Mouse (Mus musculus) inflammation-experienced regulatory T-cells, adult 6 months (primary cell): ENCODE measurements around the gene Atg3. TPM values are rescaled to one million over a fixed set of nuclear protein-coding genes. Genes with fewer than 3 reads are reported as not detected.

Source experiments
- ATAC-seq: one replicate; pipeline ENCODE4 v1.8.0; 2017
- polyA plus RNA-seq, 3 experiments: library from polyadenylated mRNA; unstranded; fragments of 100-300 nt; shearing (Covaris generic); gene quantifications; one replicate each; pipeline ENCODE4 v1.2.1; 2017

Gene Atg3
- polyA plus RNA-seq, 3 experiments from 2014 or later, result 12.3 to 20.2 (median 14.4) TPM

DNA sequence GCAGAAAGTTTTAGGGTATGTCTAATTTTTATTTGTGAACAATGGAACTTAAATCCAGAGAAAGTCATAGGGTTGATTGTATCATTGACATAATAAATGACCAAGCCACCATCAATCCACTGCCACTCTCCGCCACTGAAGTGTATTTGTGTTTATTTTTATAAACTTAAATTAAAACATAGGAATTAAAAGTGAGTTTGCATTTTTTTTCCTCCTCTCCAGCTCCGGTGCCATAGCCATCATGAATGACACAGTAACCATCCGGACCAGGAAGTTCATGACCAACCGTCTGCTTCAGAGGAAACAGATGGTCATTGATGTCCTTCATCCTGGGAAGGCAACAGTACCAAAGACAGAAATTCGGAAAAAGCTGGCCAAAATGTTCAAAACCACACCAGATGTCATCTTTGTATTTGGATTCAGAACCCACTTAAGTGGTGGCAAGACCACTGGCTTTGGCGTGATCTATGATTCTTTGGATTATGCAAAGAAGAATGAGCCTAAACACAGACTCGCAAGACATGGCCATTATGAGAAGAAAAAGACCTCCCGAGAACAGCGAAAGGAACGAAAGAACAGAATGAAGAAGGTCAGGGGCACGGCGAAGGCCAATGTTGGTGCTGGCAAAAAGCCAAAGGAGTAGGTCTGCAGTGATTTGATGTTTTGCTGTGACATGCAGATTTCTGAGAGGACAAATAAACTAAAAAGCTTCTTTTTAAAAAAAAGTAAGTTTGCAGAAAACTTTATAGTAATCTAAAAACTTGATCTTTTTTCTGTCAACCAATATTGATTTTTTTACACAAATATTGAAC lies 46.5 kb downstream of the Atg3 start:
- ATAC-seq, result no peak

DNA sequence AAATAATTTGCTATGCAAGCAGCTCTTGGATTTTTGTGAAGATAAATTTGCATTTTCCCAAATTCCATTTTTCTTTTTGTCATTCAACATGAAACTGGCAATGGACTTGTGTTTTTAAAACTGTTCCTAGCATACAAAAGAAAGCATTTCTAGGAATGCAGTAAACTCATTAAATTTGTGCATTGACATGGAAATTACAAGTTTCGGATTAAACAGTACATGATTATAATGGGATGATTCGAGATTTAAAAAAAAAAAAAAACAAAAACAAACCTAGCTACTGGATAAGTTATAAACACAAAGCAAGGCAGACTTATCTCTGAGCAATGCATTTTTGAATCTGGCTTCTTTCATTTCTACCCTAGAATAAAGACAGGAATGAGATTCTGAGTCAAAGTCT lies 63.4 kb downstream of the Atg3 start:
- ATAC-seq, result no peak

DNA sequence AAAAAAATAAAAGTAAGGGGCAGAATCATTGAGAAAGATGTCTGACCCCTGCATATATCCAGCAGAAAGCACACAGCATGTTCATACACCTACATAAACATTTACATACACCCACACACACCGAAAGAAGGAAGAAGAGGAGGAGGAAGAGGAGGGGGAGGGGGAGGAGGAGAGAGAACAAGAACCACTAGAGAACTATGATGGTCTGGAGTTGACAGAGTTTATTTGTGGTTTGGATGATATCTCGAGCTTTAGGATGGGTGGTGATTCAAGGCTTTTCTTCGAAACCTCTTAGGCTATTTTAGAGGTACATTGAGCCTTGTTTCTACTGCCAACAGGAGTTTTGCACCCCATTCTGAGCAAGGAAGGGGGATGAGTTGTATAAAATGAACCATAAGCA lies 64.2 kb downstream of the Atg3 start:
- no peak for ATAC-seq

DNA sequence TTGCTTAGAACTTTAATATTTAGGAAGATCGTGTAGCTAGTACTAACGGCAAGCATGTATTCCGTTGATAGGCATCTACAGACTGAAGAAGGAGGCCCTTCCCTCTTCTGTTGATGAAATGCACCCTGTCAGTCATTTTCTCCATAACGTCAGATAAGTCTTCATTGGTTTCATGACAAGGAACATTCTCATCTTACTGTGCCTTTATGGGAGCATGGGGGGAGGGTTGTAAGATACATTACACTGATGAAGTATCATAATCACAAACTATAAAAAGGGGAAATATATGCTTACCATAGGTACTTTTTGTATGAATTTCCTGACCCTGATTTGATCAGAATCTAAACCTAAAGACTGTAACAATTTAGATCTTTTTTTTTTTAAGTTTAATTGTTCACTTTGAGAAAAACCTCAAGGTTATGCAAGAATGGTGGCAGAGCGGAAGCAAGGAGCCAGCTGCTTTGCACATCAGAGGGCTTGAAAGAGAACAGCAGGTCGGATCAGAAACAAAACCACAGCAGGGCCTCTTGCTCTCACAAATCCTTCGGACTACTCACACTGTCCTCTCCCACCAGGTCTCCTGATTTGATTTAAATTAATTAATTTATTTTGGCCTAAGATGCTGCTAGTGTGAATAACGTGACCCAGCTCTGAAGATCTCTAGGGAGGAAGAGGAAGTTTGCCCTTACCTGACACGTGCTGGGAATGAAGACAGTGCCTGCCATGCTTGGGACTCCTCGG lies 65.2 kb downstream of the Atg3 start, which contains the start of gene Btla:
Btla (plus strand) TSS at position 668 of the 741 bp plus-strand sequence.
- ATAC-seq, result peak; percentile 68

DNA sequence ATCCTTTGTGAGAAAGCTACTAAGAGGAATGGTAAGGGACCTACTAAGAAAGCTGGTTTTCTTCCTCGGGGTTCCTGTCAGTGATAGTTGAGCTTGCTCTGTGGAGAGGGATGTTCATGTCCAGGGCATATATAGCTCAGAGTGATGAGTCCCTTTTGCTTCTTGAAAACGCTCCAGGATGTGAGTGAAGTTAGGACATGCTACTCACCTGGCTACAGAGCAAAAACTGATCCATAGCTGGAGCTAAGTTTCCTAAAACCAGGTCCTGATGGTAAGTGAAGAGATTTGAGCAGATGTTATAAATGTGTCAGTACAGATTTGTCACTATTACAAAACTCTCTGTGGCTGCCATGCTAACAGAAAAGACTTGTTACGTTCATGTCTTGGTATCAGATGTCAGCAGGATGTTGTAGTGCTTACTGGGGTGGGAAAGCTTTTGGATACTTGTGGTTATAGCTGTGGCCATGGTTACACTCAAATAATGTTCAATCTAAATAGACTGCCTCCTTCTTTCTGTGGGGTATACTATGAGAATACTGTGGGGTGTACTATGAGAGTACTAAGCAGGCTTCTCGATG lies 65.9 kb downstream of the Atg3 start:
- ATAC-seq, result peak; percentile 52

DNA sequence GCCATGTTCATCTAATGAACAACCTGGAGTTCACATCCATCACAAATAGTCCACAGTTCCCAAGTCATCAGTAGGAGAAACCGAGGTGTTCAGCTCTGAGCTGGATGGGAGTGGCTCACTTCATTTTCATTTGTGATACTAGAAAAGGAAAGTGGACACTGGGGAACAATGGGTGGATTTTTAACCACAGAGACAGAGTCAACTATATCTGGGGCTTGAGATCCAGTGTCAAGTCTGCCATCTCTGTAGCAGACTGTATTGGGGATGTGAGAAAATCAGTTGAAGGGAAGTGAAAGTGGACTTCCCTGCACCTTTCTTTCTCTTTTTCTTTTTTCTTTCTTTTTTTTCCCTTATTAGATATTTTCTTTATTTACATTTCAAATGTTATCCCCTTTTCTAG lies 68.4 kb downstream of the Atg3 start:
- ATAC-seq, result no peak

DNA sequence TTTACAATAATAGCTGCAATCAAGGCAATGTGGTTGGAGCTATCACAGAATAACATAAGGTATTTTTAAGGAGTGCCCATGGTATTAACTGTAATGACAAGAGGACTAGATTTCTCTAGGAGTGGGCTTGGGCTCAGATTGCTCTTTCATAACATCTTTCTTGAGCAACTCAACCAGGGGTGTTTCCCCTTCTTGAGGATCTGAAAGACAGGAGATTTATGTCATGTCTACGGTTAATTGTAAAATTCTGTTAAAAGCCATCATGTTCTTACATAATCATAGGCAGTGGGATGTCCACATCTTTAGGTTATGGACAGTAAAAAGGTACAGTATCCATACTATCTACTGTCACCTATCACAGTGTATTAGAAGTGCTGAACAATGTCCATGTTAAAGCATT lies 72.7 kb downstream of the Atg3 start:
- ATAC-seq, result no peak

DNA sequence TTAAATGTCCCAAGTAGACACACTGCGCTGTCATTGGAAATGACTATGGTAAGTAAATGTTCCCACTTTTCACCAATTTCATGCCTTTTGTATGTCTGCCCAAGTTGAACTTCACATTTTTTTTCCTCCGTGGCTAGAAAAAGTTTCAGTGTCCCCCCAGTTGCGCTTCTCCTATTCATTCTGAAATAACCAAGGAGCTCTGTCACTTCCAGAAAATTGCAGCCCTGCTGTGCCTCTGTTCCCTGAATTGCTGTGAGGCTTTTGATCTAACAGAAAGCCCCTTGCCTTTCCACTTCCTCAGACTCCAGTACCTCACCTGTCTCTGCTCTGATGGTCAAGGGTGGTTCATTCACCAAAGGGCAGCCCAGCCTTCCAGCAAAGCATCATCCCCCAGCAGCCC lies 74.4 kb downstream of the Atg3 start:
- no peak for ATAC-seq

Other genes starting within 250 kb of the Atg3 start
- 1 to 10 TPM in 1 of 3 experiments, not detected in 2; 1.9 TPM for gene Cd200r3, start 215.1 kb upstream of the Atg3 start, polyA plus RNA-seq
- 1 to 10 TPM; 1.1 to 2.0 (median 1.9) TPM for gene Ccdc80, start 65.4 kb upstream of the Atg3 start, polyA plus RNA-seq
- gene Slc35a5, start 79 bp upstream of the Atg3 start, polyA plus RNA-seq, result 10 to 100 TPM; 27.9 to 45.7 (median 36.3) TPM
- gene Btla, start 65.5 kb downstream of the Atg3 start, polyA plus RNA-seq, result 10 to 100 TPM; 56.8 to 63.2 (median 60.4) TPM